Mouse (Mus musculus) c-Kit-negative CD71-positive TER-119-positive erythroid progenitor cells, embryonic 14.5 days (primary cell): ENCODE measurements around the gene Prpsap1.

Experiments
- DNase-seq: peaks from one replicate; pipeline ENCODE4 v3.0.0-alpha.2; 2013; ENCODE audit warnings: low read depth, low spot score

The Prpsap1 gene

DNA sequence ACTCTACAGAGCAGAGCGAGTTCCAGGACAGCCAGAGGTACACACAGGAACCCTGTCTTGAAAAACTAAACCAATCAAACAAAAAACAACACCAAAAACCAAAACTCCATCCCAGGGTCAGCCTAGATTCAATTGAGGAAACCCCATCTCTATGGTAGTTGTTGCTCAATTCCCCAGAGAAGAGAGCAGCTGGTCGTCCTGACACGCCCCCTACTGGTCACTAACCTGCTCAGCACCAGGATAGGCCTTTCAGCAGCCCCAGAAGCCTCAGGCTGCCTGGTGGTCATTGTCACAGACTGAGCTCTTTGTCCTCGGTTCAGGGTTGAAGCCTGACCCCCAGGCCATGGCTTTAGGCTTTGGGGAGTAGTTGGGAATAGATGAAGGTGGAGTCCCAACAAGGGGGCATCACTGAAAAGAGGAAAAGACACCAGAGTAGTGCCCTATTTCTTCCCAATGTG is at the start of gene Prpsap1:
Gene Prpsap1, minus strand, starts transcription at position 408 of the 458 bp plus-strand sequence.
- peak; percentile 57 for DNase-seq

DNA sequence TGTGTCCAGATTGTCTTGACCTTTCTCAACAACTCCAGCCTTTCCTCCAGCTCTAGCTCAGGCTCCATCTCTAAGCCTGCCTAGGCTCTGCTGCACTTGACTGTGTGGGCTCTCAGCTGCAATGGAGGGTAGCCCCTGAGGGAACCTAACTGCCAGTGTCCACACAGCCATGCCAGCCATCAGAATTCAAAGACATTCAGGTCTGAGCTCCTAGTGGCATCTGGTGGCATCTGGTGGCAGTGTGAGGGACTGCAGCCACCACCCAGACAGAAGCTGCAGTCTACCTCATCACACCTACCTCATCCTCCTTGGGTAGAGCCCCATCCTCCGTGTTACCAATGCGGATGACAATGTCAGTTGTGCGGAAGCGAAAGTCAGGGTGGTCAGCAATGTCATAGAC is 49.1 kb upstream of the Prpsap1 start:
- DNase-seq, result no peak

DNA sequence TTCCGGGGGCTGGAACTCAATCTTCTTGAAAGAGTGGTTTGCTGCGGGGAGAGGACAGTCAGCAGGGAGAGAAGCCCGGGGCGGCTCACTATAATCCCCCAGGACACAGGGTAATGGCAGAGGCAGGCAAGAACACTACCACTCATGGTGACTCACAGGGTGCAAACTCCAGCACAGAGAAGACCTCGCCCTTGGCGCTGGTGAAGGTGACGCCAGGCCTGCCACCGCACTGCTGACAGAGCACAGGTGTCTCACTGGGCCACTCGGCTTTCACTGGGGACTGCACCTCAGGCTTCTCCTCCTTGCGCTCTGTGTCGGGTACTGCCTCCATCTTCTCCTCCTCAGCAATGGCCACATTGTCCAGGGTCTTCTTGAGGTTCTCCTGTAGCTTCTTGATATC is 47.2 kb upstream of the Prpsap1 start:
- DNase-seq, result no peak

DNA sequence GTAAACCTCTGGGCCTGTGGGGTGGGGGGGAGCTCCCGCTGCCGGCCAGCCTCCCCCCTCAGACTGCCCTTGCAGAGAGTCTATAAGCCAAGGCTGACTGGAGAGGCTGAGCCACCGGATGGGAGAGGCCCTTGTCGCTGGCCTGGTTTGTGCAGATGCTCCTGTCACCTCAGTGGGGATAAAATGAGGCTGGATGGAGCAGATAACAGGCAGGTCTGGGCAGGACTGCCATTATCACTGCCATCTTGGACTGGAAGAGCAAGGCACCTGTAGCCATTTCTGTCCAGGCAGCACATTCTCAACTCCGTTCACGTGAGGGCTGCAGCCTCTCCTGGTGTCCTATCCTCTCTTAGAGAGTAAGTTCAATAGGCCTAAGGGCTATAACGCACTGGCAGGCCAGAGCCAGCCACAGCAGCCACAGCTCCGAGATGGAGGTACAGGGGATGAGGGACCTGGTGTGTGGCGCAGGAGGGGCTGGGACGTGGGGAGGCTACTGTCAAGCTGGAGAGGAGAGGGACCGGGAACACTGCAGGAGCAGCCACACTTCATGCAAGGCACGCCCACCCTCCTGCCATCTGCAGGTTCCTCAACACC is 44.2 kb upstream of the Prpsap1 start:
- DNase-seq, result peak; percentile 59

DNA sequence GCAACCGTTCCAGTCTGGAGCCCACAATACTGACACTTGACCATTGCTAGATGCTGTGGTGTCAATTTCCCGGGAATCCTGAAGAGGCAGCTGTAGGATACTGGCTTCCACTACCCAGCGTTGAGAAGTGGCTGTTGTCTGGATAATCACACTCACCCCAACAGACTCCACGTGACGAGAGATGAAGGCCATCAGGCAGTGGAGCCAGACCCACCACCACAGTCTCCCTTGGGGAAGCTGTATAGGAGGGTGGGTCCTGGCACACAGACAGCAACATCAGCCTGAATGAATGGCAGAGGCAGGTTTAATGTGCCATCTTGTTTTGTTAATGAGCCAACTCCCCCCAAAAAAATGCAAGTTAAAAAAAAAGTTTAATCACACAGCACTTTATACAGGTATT is 43.4 kb upstream of the Prpsap1 start:
- no peak for DNase-seq

DNA sequence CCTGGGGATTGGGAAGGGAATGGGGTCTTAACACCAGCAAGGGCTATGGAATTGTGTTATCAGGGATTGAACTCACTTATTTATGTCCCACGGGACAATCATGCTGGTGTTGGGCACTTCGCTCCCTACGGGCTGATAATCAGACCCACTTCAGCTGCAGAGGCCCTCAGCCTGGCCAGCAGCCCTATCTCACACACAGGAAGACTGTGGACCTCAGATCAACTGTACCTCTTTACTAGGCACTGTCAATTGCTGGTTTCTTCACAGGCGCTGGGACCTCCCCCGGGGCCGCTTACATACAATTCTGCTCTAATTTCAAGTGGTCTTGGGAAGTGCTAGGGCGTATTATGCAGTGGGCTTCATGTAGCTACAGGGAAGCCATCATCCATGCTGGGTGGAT is 42.7 kb upstream of the Prpsap1 start:
- no peak for DNase-seq

DNA sequence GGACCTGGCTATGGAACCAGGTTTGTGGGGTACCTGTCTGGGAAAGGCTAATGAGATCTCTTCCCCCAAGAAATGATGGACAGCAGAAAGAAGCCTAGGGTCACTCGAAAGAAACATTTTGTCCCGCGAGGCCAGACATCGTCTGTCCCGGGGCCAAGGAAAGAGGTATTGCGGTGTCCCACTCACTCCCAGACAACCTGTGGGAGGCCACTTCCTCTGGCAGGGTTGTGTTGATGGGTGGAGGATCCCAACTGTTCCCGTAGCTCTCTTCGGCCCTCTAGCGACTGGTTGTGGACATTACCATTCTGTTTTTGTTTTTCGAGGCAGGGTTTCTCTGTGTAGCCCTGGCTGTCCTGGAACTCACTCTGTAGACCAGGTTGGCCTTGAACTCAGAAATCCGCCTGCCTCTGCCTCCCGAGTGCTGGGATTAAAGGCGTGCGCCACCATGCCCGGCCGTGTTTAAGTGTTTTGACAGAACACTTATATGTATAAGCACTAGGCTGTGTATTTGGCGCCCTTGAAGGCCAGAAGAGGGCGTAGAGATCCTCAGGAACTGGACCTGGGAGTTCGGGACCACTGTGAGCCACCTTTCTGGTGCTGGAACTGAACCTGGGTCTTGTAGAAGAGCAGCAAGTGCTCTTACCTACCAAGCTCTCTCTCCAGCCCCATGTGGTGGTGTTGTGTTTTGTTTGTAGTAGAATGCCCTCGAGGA is 40.3 kb upstream of the Prpsap1 start:
- peak; percentile 93 for DNase-seq

DNA sequence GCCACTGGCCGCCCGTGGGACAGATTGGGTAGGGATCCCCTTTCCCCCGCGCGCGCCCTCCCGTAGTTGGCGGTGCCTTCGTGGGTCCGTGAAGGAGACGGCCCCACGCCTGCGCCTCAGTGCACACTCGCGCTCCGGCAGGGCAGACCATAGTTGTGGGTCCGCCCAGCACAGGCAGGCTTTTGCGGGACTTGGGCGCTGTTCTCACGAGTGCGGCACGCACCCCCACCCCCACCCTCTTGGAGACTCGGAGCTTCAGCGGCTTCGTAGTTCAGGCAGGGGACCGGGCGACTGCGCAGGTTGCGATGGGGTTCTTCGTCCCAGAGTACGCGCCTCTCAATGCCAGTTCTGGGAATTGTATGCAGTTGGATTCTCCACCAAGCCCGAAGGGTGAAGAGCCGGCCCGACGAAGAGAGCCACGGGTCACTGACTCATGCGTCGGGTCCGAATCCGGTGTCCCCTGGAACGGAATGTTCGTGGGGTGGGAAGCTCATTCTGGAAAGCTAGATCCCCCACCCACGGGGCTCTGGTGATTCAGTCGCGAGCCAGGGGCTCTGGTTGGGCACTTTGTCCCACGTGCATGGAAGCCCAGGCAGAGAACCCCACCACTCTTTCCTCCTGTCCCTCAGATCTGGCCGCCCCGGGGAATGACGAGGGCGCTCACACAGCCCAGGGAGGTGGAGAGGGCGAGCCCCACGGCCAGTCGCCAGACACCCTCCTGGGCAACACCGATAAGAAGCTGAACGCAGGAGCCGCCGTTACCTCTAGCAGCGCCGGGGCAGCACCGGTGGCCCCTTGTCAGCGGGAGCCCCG is 39.5 kb upstream of the Prpsap1 start:
- DNase-seq, result peak; percentile 80

DNA sequence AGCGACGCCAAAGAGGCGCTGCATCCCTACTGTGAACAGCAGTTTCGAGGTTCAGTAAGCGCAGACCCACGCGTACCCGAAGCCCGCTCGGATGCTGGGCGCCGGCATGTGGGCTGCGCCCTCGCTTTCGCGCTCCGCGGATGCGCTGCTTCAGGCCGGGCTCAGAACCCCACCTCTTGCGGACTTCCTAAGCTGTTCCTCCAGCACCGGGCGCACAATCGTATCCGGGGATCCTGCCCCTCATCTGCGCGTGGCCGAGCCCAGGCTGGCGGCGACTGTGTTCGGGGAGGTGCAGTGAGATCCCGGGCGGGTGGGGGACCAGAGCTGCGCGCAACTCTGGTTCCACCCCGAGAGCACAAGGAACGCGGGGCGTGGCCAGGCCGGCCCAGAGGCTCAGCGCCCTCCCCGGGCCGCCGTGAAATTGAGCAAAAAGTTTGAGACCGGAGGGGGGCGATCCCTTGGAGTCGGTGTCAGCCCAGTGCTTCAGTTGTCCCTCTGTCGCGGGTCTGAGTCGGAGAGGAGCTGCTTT is 38.9 kb upstream of the Prpsap1 start:
- DNase-seq, result peak; percentile 77

DNA sequence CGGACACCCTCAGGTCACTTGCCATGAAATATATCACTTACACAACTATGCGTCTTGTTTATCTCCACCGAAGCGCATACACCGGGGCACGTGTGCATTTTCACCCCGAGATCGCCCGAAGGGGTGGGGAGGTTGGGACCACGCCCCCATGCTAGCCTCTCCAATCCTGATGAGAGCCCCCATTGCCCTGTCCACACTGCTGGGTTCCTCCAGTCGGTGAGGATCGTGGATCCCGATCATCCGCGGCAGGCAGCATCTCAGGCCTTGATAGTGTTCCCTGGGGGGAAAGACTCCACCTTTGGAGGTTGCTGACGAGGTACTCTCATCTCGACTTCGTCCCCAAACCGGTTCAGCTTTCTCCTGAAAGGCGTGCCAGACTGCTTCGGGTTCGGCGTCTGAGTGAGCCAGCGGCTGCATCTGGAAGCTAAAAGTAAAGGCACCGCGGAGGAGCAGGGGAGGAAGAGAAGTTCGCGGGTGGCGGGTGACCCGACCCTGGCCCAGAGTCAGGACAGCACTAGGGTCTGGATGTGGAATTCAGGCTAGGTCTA is 38.3 kb upstream of the Prpsap1 start:
- no peak for DNase-seq

DNA sequence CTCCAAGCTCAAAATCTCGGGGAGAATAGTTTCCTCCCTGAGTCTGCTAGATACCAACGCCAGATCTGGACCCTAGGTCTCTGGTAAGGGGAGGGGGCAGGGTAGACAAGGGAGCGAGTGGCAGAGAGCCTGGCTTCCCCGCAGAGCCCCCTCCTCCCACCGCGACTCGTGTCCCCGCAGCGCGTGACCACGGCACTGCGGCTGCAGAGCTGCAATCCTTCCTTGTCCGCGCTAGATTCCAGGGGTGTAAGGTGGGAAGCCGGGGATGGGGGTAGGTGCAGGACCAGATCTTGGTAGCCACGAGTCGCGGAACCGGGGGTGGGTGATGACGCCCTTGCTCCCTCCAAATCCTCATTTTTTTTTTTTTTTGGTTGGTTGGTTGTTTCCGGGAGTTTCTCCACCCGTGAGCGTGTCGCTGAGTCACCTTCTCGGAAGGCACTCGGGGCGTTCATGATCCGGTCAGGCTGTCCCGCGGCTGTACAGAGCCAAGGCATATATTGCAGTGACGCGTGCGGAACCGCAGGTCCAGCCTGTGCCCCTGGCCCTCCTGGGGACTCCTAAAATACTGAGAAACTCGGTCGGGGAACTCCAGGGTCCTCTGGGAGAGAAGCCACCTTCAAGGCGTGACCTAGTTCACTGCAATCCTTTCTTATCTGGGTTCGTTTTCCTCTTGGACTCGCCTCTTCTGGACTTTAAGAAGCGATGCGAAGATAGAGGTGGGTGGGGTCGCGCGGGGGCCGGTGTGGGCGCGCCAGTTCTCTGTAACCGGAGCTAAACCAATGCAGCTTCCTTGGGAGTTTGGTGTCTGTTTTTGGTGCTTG is 37.6 kb upstream of the Prpsap1 start:
- no peak for DNase-seq

DNA sequence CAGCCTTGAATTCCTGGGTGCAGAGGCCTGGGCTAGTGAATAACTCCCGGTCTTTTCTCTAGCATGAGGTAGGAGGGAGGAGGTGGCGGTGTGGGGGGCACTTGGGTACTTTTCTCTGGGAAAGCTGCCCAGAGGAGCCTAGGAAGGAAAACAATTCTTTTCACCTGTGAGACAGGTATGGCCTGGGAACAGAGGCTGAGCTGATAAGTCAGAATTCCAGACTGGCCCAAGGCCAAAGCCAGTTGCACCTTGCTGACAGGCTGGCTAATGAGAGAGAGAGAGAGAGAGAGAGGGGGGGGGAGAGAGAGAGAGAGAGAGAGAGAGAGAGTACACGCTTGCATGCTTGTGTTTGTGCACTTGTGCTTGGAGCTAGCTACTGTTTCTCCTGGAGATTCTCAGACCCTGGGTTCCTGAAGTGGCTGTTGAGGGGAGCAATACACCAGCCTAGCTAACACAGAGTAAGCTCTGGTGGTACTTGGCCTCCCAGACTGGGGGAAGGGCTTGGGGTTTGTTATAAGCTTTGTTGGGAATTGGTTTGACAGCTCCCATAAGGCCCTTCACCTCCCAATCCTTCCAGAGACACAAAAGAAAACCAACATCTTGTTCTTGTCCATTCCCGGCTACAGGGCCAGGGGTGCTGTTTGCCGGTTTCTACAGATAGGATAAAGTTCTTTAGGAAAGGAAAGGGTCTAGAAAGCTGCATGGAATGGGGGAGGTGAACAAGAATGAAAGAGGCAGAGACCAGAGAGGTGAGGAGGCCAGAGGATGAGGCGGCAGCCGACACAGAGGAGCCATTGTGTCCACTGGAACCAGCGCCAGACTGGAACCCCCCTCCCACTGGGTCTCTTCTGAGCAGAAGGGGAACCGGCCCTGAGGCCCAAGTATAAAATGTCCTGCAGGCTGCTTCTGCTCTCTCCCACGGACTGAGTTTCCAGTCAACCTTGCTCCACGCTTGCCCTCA is 36.5 kb upstream of the Prpsap1 start, which contains the start of gene Sphk1:
Gene Sphk1, plus strand, starts transcription at position 739 of the 961 bp plus-strand sequence.
- DNase-seq, result no peak

DNA sequence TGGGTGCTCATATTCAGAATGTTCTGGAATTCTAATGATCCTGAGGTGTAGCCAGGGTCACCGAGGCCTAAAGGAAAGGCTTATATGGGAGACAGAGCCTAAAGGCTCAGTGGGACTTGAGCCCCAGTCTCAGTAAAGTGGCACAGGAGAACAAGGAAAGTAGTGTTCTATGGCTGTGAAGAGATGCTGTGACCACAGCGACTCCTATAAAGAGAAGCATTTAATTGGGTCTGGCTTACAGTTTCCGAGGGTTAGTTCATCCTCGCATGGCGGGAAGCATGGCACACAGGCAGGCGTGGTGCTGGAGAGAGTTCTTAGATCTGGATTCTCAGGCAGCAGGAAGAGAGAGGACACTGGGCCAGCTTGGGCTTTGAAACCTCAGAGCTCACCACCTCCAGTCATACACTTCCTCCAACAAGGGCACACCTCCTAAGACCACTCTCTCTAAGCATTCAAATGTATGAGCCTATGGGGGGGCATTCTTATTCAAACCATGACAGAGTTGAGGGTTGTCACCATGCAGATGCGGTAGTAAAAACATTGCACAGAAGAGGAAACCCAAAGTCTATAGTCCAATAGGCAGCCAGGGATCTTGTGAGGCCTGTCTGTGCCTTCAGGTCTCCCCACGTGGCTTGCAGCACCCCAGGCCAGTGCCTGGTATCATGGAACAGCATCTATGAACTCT is 34.8 kb upstream of the Prpsap1 start:
- DNase-seq, result no peak

DNA sequence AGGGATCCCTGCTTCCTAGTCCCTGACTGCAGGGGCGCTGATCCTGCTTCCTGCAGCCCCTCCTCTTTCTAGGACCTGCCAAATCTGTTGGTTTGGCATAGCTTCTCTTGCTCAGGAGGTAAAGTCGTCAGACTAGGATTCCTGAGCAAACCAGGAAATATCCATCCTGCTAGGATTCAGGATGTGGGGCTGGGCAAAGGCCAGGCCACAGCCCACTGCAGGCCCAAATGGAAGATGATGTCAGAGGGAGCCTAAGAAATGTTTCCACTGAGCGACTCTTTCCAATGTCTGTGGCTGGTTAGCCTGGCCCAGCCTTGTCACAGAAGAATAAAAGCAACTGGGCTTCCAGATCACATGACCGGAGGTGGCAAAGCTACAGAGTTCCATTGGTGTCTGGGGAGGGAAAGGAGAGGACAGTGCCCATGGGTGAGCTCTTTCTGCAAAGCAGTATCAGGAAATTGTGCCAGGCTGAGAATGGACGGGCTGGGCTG is 29.7 kb upstream of the Prpsap1 start:
- DNase-seq, result no peak

DNA sequence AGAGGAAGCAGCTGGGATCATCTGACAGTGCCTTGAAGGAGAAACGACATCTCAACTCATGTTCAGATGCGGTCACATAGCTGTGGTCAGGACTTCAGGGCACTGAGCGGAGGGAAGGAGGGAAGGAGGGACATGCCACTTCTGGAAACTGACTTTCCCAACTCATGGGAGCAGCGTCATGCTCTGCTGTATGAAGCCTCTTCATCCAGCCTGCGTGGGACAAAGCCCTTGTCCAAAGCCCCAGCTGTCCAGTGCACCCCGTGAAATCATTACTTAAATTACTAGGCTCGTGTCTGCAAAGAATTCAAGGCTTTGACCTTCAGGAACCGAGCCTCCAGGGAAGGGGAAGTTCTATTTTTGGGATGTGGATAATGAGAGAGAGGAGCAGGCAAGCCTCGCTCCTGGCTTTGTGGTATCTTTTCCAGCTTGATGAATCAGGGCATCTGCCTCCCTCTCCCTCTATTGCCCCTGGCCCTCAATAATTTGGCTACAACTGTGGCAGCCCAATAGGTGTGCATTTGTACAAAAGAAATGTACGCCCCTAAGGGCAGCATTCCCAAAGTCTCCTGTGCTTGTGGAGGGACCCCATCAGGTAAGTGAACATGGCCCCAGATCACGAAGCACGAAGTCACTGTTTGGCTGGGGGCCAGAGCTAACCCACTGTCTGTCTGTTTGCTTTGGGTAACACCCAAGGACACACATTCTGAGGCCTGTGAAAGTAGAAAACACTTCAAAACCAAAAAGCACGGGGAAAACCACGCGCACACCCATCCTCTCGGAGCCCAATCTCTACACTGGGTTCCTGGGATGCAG is 29.1 kb upstream of the Prpsap1 start:
- no peak for DNase-seq

DNA sequence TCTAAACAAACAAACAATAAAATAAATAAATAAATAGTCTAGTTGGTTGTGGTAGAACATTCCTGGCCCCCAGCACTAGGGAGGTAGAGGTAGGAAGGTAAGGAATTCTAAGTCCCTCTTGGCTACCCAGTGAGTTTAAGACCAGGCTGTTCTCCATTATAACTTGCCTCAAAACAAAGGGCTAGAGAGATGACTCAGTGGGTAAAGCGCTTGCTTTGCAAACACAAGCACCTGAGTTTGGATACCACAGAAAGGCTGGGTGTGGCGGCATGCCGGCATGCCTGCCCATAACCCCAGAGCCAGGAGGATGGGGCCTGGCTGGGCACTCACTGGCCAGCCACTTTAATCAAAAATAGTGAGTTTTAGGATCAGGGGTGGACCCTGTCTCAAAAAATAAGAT is 28.0 kb upstream of the Prpsap1 start:
- no peak for DNase-seq

DNA sequence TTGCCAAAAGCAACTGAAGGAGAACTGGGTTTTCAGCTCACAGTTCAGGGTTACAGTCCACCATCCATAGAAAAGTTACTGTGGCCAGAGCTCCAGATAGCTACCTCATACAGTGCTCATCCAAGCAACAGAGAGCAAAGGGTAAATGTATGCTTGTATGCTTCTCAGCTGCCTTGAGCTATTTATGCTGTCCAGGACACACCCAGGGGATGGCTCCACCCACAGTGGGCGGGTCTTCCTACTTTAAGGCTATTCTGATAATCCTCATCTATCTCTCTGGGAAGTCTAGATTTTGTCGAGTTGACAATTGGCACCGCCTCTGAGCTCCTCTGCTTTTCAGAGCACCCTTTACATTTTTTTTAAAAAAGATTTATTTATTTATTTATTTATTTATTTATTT is 27.1 kb upstream of the Prpsap1 start:
- DNase-seq, result peak; percentile 62

DNA sequence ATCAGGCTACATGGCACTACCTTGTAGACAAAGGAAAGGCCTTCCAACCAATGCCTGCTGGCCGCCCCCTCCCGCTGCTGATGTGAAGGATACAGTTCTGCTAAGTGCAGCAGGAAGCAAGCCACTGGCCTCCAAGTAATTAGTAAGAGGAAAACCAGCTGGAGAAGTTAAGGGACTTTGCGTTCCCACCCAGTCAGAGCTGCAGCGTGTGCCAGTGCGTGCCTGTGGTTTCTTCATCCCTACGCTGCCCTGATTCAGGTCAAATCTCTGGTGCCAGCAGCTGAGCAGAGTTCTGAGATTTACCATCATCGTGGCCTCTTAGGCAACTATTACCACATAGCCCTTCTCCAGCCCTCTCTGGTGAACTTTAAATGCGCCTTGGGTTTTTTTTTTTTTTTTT is 24.5 kb upstream of the Prpsap1 start:
- no peak for DNase-seq
